Mouse (Mus musculus) C2C12 (cell line): Measurements from ENCODE around the gene Nt5c3.

Experiments used
- CEBPB ChIP-seq: IDR thresholded peaks from one replicate; pipeline ENCODE4 v1.6.1; 2011; ENCODE audit warnings: low read depth, mild to moderate bottlenecking, control low read depth, moderate library complexity
- CTCF ChIP-seq: IDR thresholded peaks from one replicate; pipeline ENCODE4 v1.5.1; 2011; ENCODE audit not compliant: control insufficient read depth, insufficient read depth, insufficient read length
- MAX ChIP-seq: IDR thresholded peaks from one replicate; pipeline ENCODE4 v1.6.1; 2011; ENCODE audit warnings: mild to moderate bottlenecking, control low read depth
- MYOG ChIP-seq: IDR thresholded peaks from one replicate; pipeline ENCODE4 v1.6.1; 2011; ENCODE audit not compliant: control insufficient read depth, insufficient read length; ENCODE audit errors: extremely low read depth

GRCm38 (mm10) chr6:56932464-56932863, 8.7 kb upstream of the Nt5c3 start:
- TF ChIP-seq CTCF, result no peak
- no peak for TF ChIP-seq CEBPB
- no peak for TF ChIP-seq MAX
- no peak for TF ChIP-seq MYOG
